In the genomic region with DNA sequence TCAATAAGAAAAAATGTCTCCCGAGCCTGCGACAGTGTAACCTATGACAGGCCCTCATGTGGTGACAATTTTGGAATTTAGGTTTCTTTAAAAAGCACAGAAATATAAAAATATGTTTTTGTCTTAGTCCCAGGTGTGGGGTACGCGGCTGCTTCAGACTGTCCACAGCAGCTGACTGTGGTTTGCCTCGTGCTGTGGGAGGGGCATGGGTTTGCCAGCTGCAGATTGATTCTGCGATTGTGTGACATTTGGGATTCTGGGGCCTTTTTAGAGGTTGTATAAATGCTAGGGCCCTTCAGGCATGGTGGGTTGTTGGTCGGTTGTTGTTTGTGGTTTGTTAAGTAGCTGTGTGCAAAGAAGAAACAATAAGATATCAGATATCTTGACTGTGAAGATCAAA, we compare ENCODE assay signal across 1 mouse cellular context.
A peak's percentile ranks its signal among the peaks of the same experiment; 100 is the strongest.
TF ChIP-seq lines count a peak whose summit lies in the region.

No protein-coding gene starts in this region.

TF ChIP-seq in CH12.LX, 34 proteins besides CTCF, POLR2A, EP300 and RAD21:
- TF ChIP-seq SIN3A (IDR thresholded peaks at IDR 0.05; ENCODE audit: low read length): peak; percentile 52; the same call in 1 of the 2 replicates
- TF ChIP-seq UBTF (IDR thresholded peaks at IDR 0.05; ENCODE audit: low read depth, low read length): no peak
- no peak for TF ChIP-seq USF2 (conservative IDR thresholded peaks at IDR 0.05; ENCODE audit: low read depth, low read length)
- TF ChIP-seq ZMIZ1 (IDR thresholded peaks at IDR 0.05; ENCODE audit: low read depth, low read length): no peak
- no peak for TF ChIP-seq MAFK (IDR thresholded peaks at IDR 0.05; ENCODE audit: insufficient replicate concordance, low read length)
- TF ChIP-seq NRF1 (IDR thresholded peaks at IDR 0.05; ENCODE audit: low read depth, low read length): no peak
- no peak for TF ChIP-seq POLR2AphosphoS2 (IDR thresholded peaks at IDR 0.05; ENCODE audit: low read depth, low read length)
- no peak for TF ChIP-seq RCOR1 (conservative IDR thresholded peaks at IDR 0.05; ENCODE audit: low read depth, low read length)
- no peak for TF ChIP-seq USF1 (IDR thresholded peaks at IDR 0.05; ENCODE audit: low read depth, low read length)
- TF ChIP-seq ZC3H11A (IDR thresholded peaks at IDR 0.05; ENCODE audit: low read depth, low read length): no peak
- no peak for TF ChIP-seq E2F4 (IDR thresholded peaks at IDR 0.05; ENCODE audit: insufficient replicate concordance, low read depth, low read length)
- TF ChIP-seq MEF2A (IDR thresholded peaks at IDR 0.05; ENCODE audit: borderline replicate concordance, low read depth, low read length): 0 out of 2 replicates have a peak, but pooled peaks have one; percentile 12
- TF ChIP-seq SMC3 (IDR thresholded peaks at IDR 0.05; ENCODE audit: low read depth, low read length): no peak
- no peak for TF ChIP-seq TBP (conservative IDR thresholded peaks at IDR 0.05; ENCODE audit: low read depth, low read length)
- no peak for TF ChIP-seq NELFE (IDR thresholded peaks at IDR 0.05; ENCODE audit: low read depth, low read length)
- peak; percentile 43; the same call in 1 of the 2 replicates for TF ChIP-seq MXI1 (IDR thresholded peaks at IDR 0.05; ENCODE audit: low read depth, low read length)
- TF ChIP-seq CHD1 (IDR thresholded peaks at IDR 0.05; ENCODE audit: low read depth, low read length): no peak
- TF ChIP-seq JUN (IDR thresholded peaks at IDR 0.05; ENCODE audit: insufficient read depth, low read depth, low read length): no peak
- TF ChIP-seq CHD2 (IDR thresholded peaks at IDR 0.05; ENCODE audit: low read length): no peak
- TF ChIP-seq HCFC1 (IDR thresholded peaks at IDR 0.05; ENCODE audit: low read depth, low read length): no peak
- TF ChIP-seq PAX5 (IDR thresholded peaks at IDR 0.05; ENCODE audit: low read length): no peak
- TF ChIP-seq MAX (IDR thresholded peaks at IDR 0.05; ENCODE audit: low read length): no peak
- TF ChIP-seq MYC (IDR thresholded peaks at IDR 0.05; ENCODE audit: low read depth, low read length): 0 out of 2 replicates have a peak, but pooled peaks have one; percentile 46
- no peak for TF ChIP-seq ZNF384 (IDR thresholded peaks at IDR 0.05; ENCODE audit: low read depth, low read length)
- peak; percentile 79 for TF ChIP-seq TCF12 (IDR thresholded peaks at IDR 0.05; ENCODE audit: low read depth, low read length)
- TF ChIP-seq MAZ (IDR thresholded peaks at IDR 0.05; ENCODE audit: low read depth, low read length): 0 out of 2 replicates have a peak, but pooled peaks have one; percentile 9
- TF ChIP-seq ETS1 (conservative IDR thresholded peaks at IDR 0.05; ENCODE audit: low read depth, low read length): peak; percentile 78
- no peak for TF ChIP-seq KAT2A (IDR thresholded peaks at IDR 0.05; ENCODE audit: insufficient replicate concordance, low read length)
- no peak for TF ChIP-seq GABPA (IDR thresholded peaks at IDR 0.05; ENCODE audit: insufficient replicate concordance, low read depth, low read length)
- no peak for TF ChIP-seq ELF1 (IDR thresholded peaks at IDR 0.05; ENCODE audit: low read depth, low read length)
- peak; percentile 95 for TF ChIP-seq BHLHE40 (IDR thresholded peaks at IDR 0.05; ENCODE audit: low read depth, low read length)
- TF ChIP-seq ZKSCAN1 (IDR thresholded peaks at IDR 0.05; ENCODE audit: borderline replicate concordance, low read depth, low read length): no peak
